Mouse (Mus musculus): ENCODE measurements around the gene Rbak.
A peak's percentile ranks its signal among the peaks of the same experiment; 100 is the strongest.

DNA sequence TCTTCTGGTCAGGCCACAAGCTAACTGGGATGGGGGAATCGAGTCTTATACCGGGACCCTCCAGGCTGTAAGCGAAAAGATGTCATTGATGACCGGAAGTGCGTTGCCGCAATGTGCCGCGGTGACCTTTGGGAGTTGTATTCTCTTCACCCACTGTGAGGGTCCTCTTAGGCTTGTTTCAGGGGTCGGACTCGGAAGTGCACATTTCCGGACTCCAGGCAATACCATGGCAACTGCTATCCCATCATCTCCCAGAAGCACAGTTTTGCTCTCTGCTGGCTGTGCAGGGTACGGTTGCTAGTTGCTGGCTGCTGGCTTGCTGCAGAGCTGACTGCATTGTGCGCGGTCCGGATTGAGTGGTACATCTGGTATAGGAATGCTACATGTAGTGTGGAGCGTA, 51.5 kb downstream of the Rbak start:
- TF ChIP-seq POLR2A (IDR thresholded peaks at IDR 0.05; ENCODE audit: control insufficient read depth, low read depth, low read length), result no peak
- 0 out of 2 replicates have a peak, but pooled peaks have one; percentile 4 for TF ChIP-seq CTCF (IDR thresholded peaks at IDR 0.05; ENCODE audit: control insufficient read depth, insufficient read depth, insufficient replicate concordance, low read depth, low read length)
